Comparison of ENCODE assay signal across 8 mouse cellular contexts in the genomic region with DNA sequence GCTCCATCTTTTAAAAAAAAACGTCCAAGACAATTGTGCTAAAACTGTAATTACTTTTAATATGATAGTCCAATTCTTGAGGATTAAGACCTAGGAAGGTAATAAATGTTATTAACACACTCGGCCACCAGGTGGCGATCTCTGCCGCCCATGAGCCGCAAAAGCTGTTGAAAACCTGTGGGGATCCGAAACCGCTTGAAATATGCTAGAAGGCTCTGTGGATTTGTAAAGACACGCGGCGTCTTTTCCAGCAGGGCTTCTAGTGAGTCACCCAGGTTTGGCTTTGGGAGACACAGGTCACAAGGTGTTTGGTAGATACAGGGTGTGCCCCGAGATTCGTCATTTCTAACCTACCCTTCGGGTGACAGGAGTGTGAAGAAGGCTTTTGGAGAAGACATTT. TPM values are rescaled to one million over a fixed set of nuclear protein-coding genes. Genes with fewer than 3 reads are reported as not detected.
DNase-seq lines count a peak whose midpoint lies in the region; ATAC-seq and TF ChIP-seq lines count a peak whose summit lies in the region.

No protein-coding gene starts in this region.

- no peak overlapping the region for H3K27ac ChIP-seq in midbrain, embryonic 10.5 days (replicated peaks)
- H3K27ac ChIP-seq in midbrain, embryonic 15.5 days = no peak overlapping the region
- no peak overlapping the region for H3K27ac ChIP-seq in bone marrow, adult 2 months (ENCODE audit: control insufficient read depth, insufficient read depth, low read depth, low read length, poor library complexity)
- H3K27ac ChIP-seq in embryonic facial prominence, embryonic 14.5 days (replicated peaks; ENCODE audit: low read depth, low read length) = no peak overlapping the region
- no peak overlapping the region for H3K27ac ChIP-seq in limb, embryonic 11.5 days (replicated peaks; ENCODE audit: low read depth, low read length)
- no peak overlapping the region for H3K27ac ChIP-seq in neural tube, embryonic 11.5 days (ENCODE audit: low read depth, low read length)

- H3K9me3 ChIP-seq in midbrain, embryonic 10.5 days (replicated peaks) = no peaks in the 10 kb centered on the region
- no peaks in the 10 kb centered on the region for H3K9me3 ChIP-seq in midbrain, embryonic 15.5 days
- H3K9me3 ChIP-seq in embryonic facial prominence, embryonic 14.5 days (ENCODE audit: control insufficient read depth, low read length) = no peaks in the 10 kb centered on the region
- no peaks in the 10 kb centered on the region for H3K9me3 ChIP-seq in limb, embryonic 11.5 days (ENCODE audit: control insufficient read depth, low read length)
- no peaks in the 10 kb centered on the region for H3K9me3 ChIP-seq in neural tube, embryonic 11.5 days (ENCODE audit: control insufficient read depth, low read length)

- WGBS in midbrain, embryonic 10.5 days = 29% methylated on average over 13 of the region's 13 CpGs
- WGBS in midbrain, embryonic 15.5 days = 25% methylated on average over 13 of the region's 13 CpGs
- 15% methylated on average over 13 of the region's 13 CpGs for WGBS in bone marrow, adult 2 months
- whole genome bisulfite sequencing in embryonic facial prominence, embryonic 14.5 days = 22% methylated on average over 13 of the region's 13 CpGs
- WGBS in limb, embryonic 11.5 days = 31% methylated on average over 13 of the region's 13 CpGs
- 30% methylated on average over 13 of the region's 13 CpGs for WGBS in neural tube, embryonic 11.5 days

- H3K36me3 ChIP-seq in midbrain, embryonic 10.5 days = no peaks in the 10 kb centered on the region
- H3K36me3 ChIP-seq in midbrain, embryonic 15.5 days (replicated peaks) = no peaks in the 10 kb centered on the region
- no peaks in the 10 kb centered on the region for H3K36me3 ChIP-seq in embryonic facial prominence, embryonic 14.5 days (ENCODE audit: control insufficient read depth, insufficient read depth, low read length)
- H3K36me3 ChIP-seq in limb, embryonic 11.5 days (ENCODE audit: control insufficient read depth, insufficient read depth, low read length) = no peaks in the 10 kb centered on the region
- no peaks in the 10 kb centered on the region for H3K36me3 ChIP-seq in neural tube, embryonic 11.5 days (ENCODE audit: control insufficient read depth, insufficient read depth, low read length)

- 0 out of 2 replicates have a peak, but pooled peaks cover 2% of the 10 kb centered on the region for H3K4me1 ChIP-seq in midbrain, embryonic 10.5 days
- H3K4me1 ChIP-seq in midbrain, embryonic 15.5 days = no peaks in the 10 kb centered on the region
- no peaks in the 10 kb centered on the region for H3K4me1 ChIP-seq in bone marrow, adult 2 months (ENCODE audit: control insufficient read depth, insufficient read depth, low read length)
- H3K4me1 ChIP-seq in embryonic facial prominence, embryonic 14.5 days (ENCODE audit: control insufficient read depth, insufficient read depth, low read length) = no peaks in the 10 kb centered on the region
- no peaks in the 10 kb centered on the region for H3K4me1 ChIP-seq in limb, embryonic 11.5 days (ENCODE audit: control insufficient read depth, insufficient read depth, low read length)
- H3K4me1 ChIP-seq in neural tube, embryonic 11.5 days (ENCODE audit: control insufficient read depth, insufficient read depth, low read length) = no peaks in the 10 kb centered on the region; the same call in 1 of the 2 replicates

- no peaks in the 10 kb centered on the region for H3K27me3 ChIP-seq in midbrain, embryonic 10.5 days (ENCODE audit: low read depth, poor library complexity, severe bottlenecking)
- no peaks in the 10 kb centered on the region for H3K27me3 ChIP-seq in midbrain, embryonic 15.5 days (replicated peaks)
- no peaks in the 10 kb centered on the region for H3K27me3 ChIP-seq in embryonic facial prominence, embryonic 14.5 days (replicated peaks; ENCODE audit: control insufficient read depth, insufficient read depth, low read length)
- H3K27me3 ChIP-seq in limb, embryonic 11.5 days (ENCODE audit: control insufficient read depth, insufficient read depth, low read length) = no peaks in the 10 kb centered on the region
- no peaks in the 10 kb centered on the region for H3K27me3 ChIP-seq in neural tube, embryonic 11.5 days (ENCODE audit: control insufficient read depth, insufficient read depth, low read length)

- ATAC-seq in midbrain, embryonic 15.5 days (replicated peaks) = no peak
- no peak for ATAC-seq in embryonic facial prominence, embryonic 14.5 days (ENCODE audit: low read depth)
- ATAC-seq in inflammation-experienced regulatory T-cells, adult 6 months = peak; percentile 77
- no peak for ATAC-seq in limb, embryonic 11.5 days (ENCODE audit: insufficient number of reproducible peaks, low FRiP score, low TSS enrichment, low read depth)
- no peak for ATAC-seq in neural tube, embryonic 11.5 days (ENCODE audit: insufficient read depth, low FRiP score, low TSS enrichment)

- TF ChIP-seq POLR2A in bone marrow, adult 2 months (IDR thresholded peaks at IDR 0.05; ENCODE audit: borderline replicate concordance, control insufficient read depth, low read depth, low read length) = no peak

- no peak overlapping the region for H3K4me2 ChIP-seq in midbrain, embryonic 15.5 days
- no peak overlapping the region for H3K4me2 ChIP-seq in embryonic facial prominence, embryonic 14.5 days (ENCODE audit: low read depth, low read length)
- H3K4me2 ChIP-seq in limb, embryonic 11.5 days (ENCODE audit: low read depth, severe bottlenecking) = no peak overlapping the region
- no peak overlapping the region for H3K4me2 ChIP-seq in neural tube, embryonic 11.5 days (ENCODE audit: low read depth)

- DNase-seq in midbrain, embryonic 10.5 days (ENCODE audit: low spot score) = peak; percentile 72
- peak; percentile 86 for DNase-seq in embryonic facial prominence, embryonic 14.5 days (ENCODE audit: low spot score)
- DNase-seq in limb, embryonic 11.5 days (ENCODE audit: low spot score) = peak; percentile 84
- DNase-seq in neural tube, embryonic 11.5 days (ENCODE audit: low spot score) = peak; percentile 82
- DNase-seq in thymus, adult 18-20 months = peak; percentile 59 to 68

- H3K9ac ChIP-seq in midbrain, embryonic 15.5 days = no peak overlapping the region
- H3K9ac ChIP-seq in embryonic facial prominence, embryonic 14.5 days (ENCODE audit: low read depth, low read length) = no peak overlapping the region
- H3K9ac ChIP-seq in limb, embryonic 11.5 days (ENCODE audit: low read length) = no peak overlapping the region
- no peak overlapping the region for H3K9ac ChIP-seq in neural tube, embryonic 11.5 days (ENCODE audit: low read length)

- H3K4me3 ChIP-seq in midbrain, embryonic 10.5 days = no peak overlapping the region
- H3K4me3 ChIP-seq in midbrain, embryonic 15.5 days = no peak overlapping the region
- no peak overlapping the region for H3K4me3 ChIP-seq in bone marrow, adult 2 months (replicated peaks; ENCODE audit: control insufficient read depth, low read depth, low read length)
- H3K4me3 ChIP-seq in embryonic facial prominence, embryonic 14.5 days (ENCODE audit: low read depth, low read length) = no peak overlapping the region
- no peak overlapping the region for H3K4me3 ChIP-seq in limb, embryonic 11.5 days (ENCODE audit: low read depth, low read length)
- H3K4me3 ChIP-seq in neural tube, embryonic 11.5 days (ENCODE audit: low read depth, low read length) = no peak overlapping the region

- TF ChIP-seq CTCF in bone marrow, adult 2 months (IDR thresholded peaks at IDR 0.05; ENCODE audit: control insufficient read depth, insufficient read depth, low read length) = peak; percentile 91

RNA-seq across cellular contexts. Expression of a gene that starts 35.1 kb away (rescaled TPM):
- 5.6 and 7.5 TPM in 2 replicates for polyA plus RNA-seq in midbrain, embryonic 10.5 days (2016; fragmentation: Nextera tagmentation; extraction: Ambion mirVana)
- polyA plus RNA-seq in midbrain, embryonic 15.5 days (2015; fragmentation: Nextera tagmentation; extraction: Ambion mirVana) = 31.3 and 32.1 TPM in 2 replicates
- polyA plus RNA-seq in bone marrow, adult 2 months (2011; ENCODE audit: insufficient read depth, insufficient read length, low replicate concordance, missing spikeins) = 9.2 and 19.2 TPM in 2 replicates
- 11.0 and 12.0 TPM in 2 replicates for polyA plus RNA-seq in embryonic facial prominence, embryonic 14.5 days (2014; fragmentation: Nextera tagmentation; extraction: Ambion mirVana)
- polyA plus RNA-seq in inflammation-experienced regulatory T-cells, adult 6 months (2017; shearing (Covaris generic)) = 10 to 100 TPM; 19.4 to 24.0 (median 23.4) TPM
- 7.6 and 8.0 TPM in 2 replicates for polyA plus RNA-seq in limb, embryonic 11.5 days (2014; fragmentation: Nextera tagmentation; extraction: Ambion mirVana)
- 10.7 and 12.2 TPM in 2 replicates for polyA plus RNA-seq in neural tube, embryonic 11.5 days (2014; fragmentation: Nextera tagmentation; extraction: Ambion mirVana)
